Mouse (Mus musculus) kidney, adult 2 months (tissue): ENCODE measurements around the gene Bcl2a1d.
"Not testable (repeated sequence)": the region's sequence is repeated elsewhere in the genome, so short reads cannot be mapped to it uniquely, and the experiment has no call there.

ENCODE experiments used
- CTCF ChIP-seq: fragments of 200-500 bp; conservative IDR thresholded peaks from 2 replicates; pipeline ENCODE4 v1.5.1; 2011; ENCODE audit warnings: low read depth, mild to moderate bottlenecking, control low read depth, low read length, moderate library complexity, mixed read lengths; ENCODE audit not compliant: insufficient read depth, insufficient read length
- POLR2A ChIP-seq: fragments of 200-500 bp; IDR thresholded peaks from one replicate; pipeline ENCODE4 v1.6.1; 2011; ENCODE audit warnings: low read depth, low read length, control low read depth

DNA sequence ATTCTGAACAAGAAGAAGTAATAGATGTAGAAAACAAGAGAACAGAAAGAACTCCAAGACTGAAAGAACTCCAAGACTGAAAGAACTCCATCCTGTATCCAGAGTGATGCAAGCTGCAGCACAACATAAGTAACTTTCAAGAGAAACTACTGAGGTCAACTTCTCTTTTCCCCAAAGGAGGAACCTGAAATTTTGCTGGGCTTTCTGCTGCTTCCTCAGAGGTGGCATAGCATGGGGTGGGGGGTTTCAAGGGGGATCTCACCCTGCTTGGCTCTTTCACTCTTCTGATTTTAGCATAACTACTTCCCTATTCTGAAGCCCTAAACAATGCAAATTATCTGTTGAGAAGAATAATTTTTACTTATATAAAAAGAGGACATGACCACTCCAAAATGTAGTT is 3.6 kb upstream of the Bcl2a1d start:
- not testable (repeated sequence) for TF ChIP-seq POLR2A, CTCF
